Mouse (Mus musculus) intestine, embryonic 16.5 days (tissue): ENCODE results near the gene Zkscan14. TPM values are rescaled to one million over a fixed set of nuclear protein-coding genes. Genes with fewer than 3 reads are reported as not detected.

ENCODE experiments used
- ATAC-seq: fragments of 200-750 bp; cut with Nextera tagmentation; 2 replicates; pipeline ENCODE4 v1.8.0; 2017; ENCODE audit warnings: moderate TSS enrichment, moderate library complexity
- H3K27ac ChIP-seq: fragments of 300-500 bp; sonication (generic); 2 replicates; pipeline ENCODE4 v1.5.1; 2014; ENCODE audit warnings: mild to moderate bottlenecking, low read length
- H3K27me3 ChIP-seq: fragments of 300-500 bp; sonication (generic); replicated peaks from 2 replicates; pipeline ENCODE4 v1.6.1; 2014; ENCODE audit warnings: low read length, control low read depth, mixed read lengths; ENCODE audit not compliant: control insufficient read depth, insufficient read depth
- H3K36me3 ChIP-seq: fragments of 300-500 bp; sonication (generic); 2 replicates; pipeline ENCODE4 v1.6.1; 2014; ENCODE audit warnings: low read length, control low read depth; ENCODE audit not compliant: control insufficient read depth, insufficient read depth
- H3K4me1 ChIP-seq: fragments of 300-500 bp; sonication (generic); 2 replicates; pipeline ENCODE4 v1.6.1; 2014; ENCODE audit warnings: low read length, control low read depth, mixed read lengths; ENCODE audit not compliant: control insufficient read depth, insufficient read depth
- H3K4me2 ChIP-seq: fragments of 300-500 bp; sonication (generic); 2 replicates; pipeline ENCODE4 v1.6.1; 2014; ENCODE audit warnings: low read depth, low read length, control low read depth
- H3K4me3 ChIP-seq: fragments of 300-500 bp; sonication (generic); 2 replicates; pipeline ENCODE4 v1.5.1; 2014; ENCODE audit warnings: mild to moderate bottlenecking, low read length
- H3K9ac ChIP-seq: fragments of 300-500 bp; sonication (generic); 2 replicates; pipeline ENCODE4 v1.6.1; 2014; ENCODE audit warnings: low read depth, low read length
- H3K9me3 ChIP-seq: fragments of 300-500 bp; sonication (generic); 2 replicates; pipeline ENCODE4 v1.6.1; 2016; ENCODE audit warnings: low read length, control low read depth; ENCODE audit not compliant: control insufficient read depth
- WGBS: fragments of 180-500 bp; shearing (Covaris S2); extraction: QIAGEN DNeasy Blood & Tissue Kit; methylation state at CpG from one replicate; pipeline ENCODE4 v1.1.7; 2014; 5-methylcytosine and 5-hydroxymethylcytosine counted together
- polyA plus RNA-seq: library from polyadenylated mRNA; unstranded; fragments of >200 nt; fragmentation: Nextera tagmentation; extraction: Ambion mirVana; gene quantifications from 2 replicates; pipeline ENCODE4 v1.2.1, GENCODE M21; 2015

Gene Zkscan14
- polyA plus RNA-seq, 1 experiment from 2014 or later: 8.4 TPM

GRCm38 (mm10) chr5:145149294-145149693 is 52.4 kb downstream of the Zkscan14 start:
- Histone ChIP-seq H3K9me3 (no peaks in the 10 kb centered on the region), H3K4me2 (no peak overlapping the region), H3K36me3 (peaks cover 38% of the 10 kb centered on the region), H3K27me3 (no peaks in the 10 kb centered on the region), H3K4me3 (no peak overlapping the region), H3K9ac (no peak overlapping the region), H3K27ac (no peak overlapping the region), H3K4me1 (no peaks in the 10 kb centered on the region)
- ATAC-seq: no peak
- 87% methylated on average over 6 of the region's 6 CpGs for WGBS

- Histone ChIP-seq H3K27me3 (no peaks in the 10 kb centered on the region), H3K9ac (no peak overlapping the region), H3K9me3 (no peaks in the 10 kb centered on the region), H3K4me2 (no peak overlapping the region), H3K4me1 (no peaks in the 10 kb centered on the region), H3K4me3 (no peak overlapping the region), H3K27ac (no peak overlapping the region), H3K36me3 (peaks cover 41% of the 10 kb centered on the region)
- peak; percentile 40; the same call in 1 of the 2 replicates for ATAC-seq
- 85% methylated on average over 5 of the region's 5 CpGs for WGBS
These were observed 53.9 kb downstream of the Zkscan14 start for GRCm38 (mm10) chr5:145147748-145148147.

Other genes starting within 250 kb of the Zkscan14 start
- gene Smurf1, start 236.0 kb downstream of the Zkscan14 start, polyA plus RNA-seq: 3.5 and 5.0 TPM in 2 replicates
- not detected in 2 replicates for gene Gm4871, start 169.1 kb downstream of the Zkscan14 start, polyA plus RNA-seq
- not detected in 2 replicates for gene 1700018F24Rik, start 158.9 kb downstream of the Zkscan14 start, polyA plus RNA-seq
- 138 and 141 TPM in 2 replicates for gene Arpc1a, start 118.0 kb downstream of the Zkscan14 start, polyA plus RNA-seq
- 0.34 and 0.40 TPM in 2 replicates for gene Kpna7, start 117.8 kb downstream of the Zkscan14 start, polyA plus RNA-seq
- 701 and 703 TPM in 2 replicates for gene Arpc1b, start 87.7 kb downstream of the Zkscan14 start, polyA plus RNA-seq
- 62.7 and 66.6 TPM in 2 replicates for gene Pdap1, start 61.6 kb downstream of the Zkscan14 start, polyA plus RNA-seq
- 166 and 178 TPM in 2 replicates for gene Bud31, start 61.5 kb downstream of the Zkscan14 start, polyA plus RNA-seq
- gene Ptcd1, start 34.8 kb downstream of the Zkscan14 start, polyA plus RNA-seq: 14.7 and 15.8 TPM in 2 replicates
- 38.9 and 41.1 TPM in 2 replicates for gene Cpsf4, start 34.7 kb downstream of the Zkscan14 start, polyA plus RNA-seq
- 956 and 964 TPM in 2 replicates for gene Atp5j2, start 9.8 kb downstream of the Zkscan14 start, polyA plus RNA-seq
- 7.1 and 8.4 TPM in 2 replicates for gene Zkscan5, start 2.7 kb upstream of the Zkscan14 start, polyA plus RNA-seq
- gene Zfp655, start 29.8 kb upstream of the Zkscan14 start, polyA plus RNA-seq: 36.7 and 38.9 TPM in 2 replicates
- gene Zscan25, start 78.6 kb upstream of the Zkscan14 start, polyA plus RNA-seq: 0.49 and 0.66 TPM in 2 replicates
- not detected in 2 replicates for gene Cyp3a57, start 143.4 kb upstream of the Zkscan14 start, polyA plus RNA-seq